Mouse (Mus musculus) limb, embryonic 10.5 days (tissue): ENCODE measurements at regions not wholly inside any gene's neighbourhood (a gene's known extent, or its start where the extent isn't known, plus 50 kb on each side); places are given as distances from the start of the nearest gene placed in this dataset.
A peak's percentile ranks its signal among the peaks of the same experiment; 100 is the strongest.

ENCODE experiments used
- DNase-seq: peaks from one replicate; pipeline ENCODE4 v3.0.0-alpha.2; 2017; ENCODE audit warnings: low spot score
- H3K27ac ChIP-seq: fragments of 300-500 bp; sonication (generic); 2 replicates; pipeline ENCODE4 v1.5.1; 2016; ENCODE audit warnings: mild to moderate bottlenecking
- H3K27me3 ChIP-seq: fragments of 300-500 bp; sonication (generic); 2 replicates; pipeline ENCODE4 v1.6.1; 2016; ENCODE audit warnings: low read depth, mild to moderate bottlenecking; ENCODE audit not compliant: poor library complexity, severe bottlenecking
- H3K36me3 ChIP-seq: fragments of 300-500 bp; sonication (generic); 2 replicates; pipeline ENCODE4 v1.6.1; 2016; ENCODE audit warnings: mild to moderate bottlenecking, moderate library complexity
- H3K4me1 ChIP-seq: fragments of 300-500 bp; sonication (generic); 2 replicates; pipeline ENCODE4 v1.6.1; 2016
- H3K4me3 ChIP-seq: fragments of 300-500 bp; sonication (generic); 2 replicates; pipeline ENCODE4 v1.5.1; 2016; ENCODE audit warnings: mild to moderate bottlenecking, moderate library complexity
- H3K9me3 ChIP-seq: fragments of 300-500 bp; sonication (generic); replicated peaks from 2 replicates; pipeline ENCODE4 v1.6.1; 2016; ENCODE audit warnings: mild to moderate bottlenecking
- WGBS: fragments of 180-500 bp; shearing (Covaris S2); methylation state at CpG from one replicate; pipeline ENCODE4 v1.1.7; 2016; 5-methylcytosine and 5-hydroxymethylcytosine counted together

DNA sequence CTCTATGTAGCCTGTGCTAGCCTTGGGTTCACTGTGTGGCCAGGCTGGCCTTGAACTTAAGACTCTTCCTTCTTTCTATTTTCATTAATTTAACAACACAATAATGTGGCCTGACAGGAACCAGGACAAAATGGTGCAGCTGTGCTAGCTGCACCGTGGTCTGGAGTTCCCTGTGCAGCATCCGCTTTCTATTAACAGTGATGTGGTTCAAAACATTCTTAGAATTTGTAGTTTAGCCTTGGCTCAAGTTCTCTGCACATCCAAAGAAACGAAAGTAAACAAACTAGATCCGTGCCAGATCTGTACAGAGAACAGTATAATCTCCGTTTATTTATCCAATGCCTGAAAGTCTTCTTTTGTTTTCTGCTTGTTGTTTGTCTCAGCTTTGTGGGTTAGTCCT is 88.5 kb downstream of the Irx1 start:
- Histone ChIP-seq H3K27me3 (no peaks in the 10 kb centered on the region), H3K27ac (no peak overlapping the region), H3K4me1 (no peaks in the 10 kb centered on the region), H3K36me3 (no peaks in the 10 kb centered on the region), H3K9me3 (no peaks in the 10 kb centered on the region), H3K4me3 (no peak overlapping the region)
- WGBS, result 81% methylated on average over 5 of the region's 5 CpGs
- DNase-seq, result no peak

DNA sequence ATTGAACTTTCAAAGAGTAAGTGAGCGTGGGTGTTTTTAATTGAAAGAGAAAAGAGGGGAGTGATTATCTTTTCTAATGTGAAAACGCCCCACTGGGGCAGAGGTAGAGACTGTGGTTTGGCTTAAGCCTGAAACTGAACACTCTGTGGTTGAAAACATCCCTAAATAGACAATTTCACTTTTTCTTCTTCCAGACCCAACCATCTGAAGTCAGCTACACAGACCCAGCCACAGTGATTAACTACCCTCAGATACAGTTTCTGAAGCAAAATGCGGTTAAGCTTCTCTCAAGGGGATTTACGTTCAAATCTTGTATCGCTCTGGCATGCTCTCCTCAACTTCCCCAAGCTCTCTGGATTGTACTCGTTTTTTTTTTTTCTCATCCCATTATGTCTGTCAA is 94.8 kb downstream of the Irx1 start:
- no peaks in the 10 kb centered on the region for H3K36me3 ChIP-seq
- WGBS, result 84% methylated on average over 6 of the region's 6 CpGs
- no peaks in the 10 kb centered on the region for H3K9me3 ChIP-seq
- DNase-seq, result no peak
- H3K4me3 ChIP-seq, result no peak overlapping the region
- H3K27me3 ChIP-seq, result no peaks in the 10 kb centered on the region
- no peak overlapping the region for H3K27ac ChIP-seq
- no peaks in the 10 kb centered on the region for H3K4me1 ChIP-seq

DNA sequence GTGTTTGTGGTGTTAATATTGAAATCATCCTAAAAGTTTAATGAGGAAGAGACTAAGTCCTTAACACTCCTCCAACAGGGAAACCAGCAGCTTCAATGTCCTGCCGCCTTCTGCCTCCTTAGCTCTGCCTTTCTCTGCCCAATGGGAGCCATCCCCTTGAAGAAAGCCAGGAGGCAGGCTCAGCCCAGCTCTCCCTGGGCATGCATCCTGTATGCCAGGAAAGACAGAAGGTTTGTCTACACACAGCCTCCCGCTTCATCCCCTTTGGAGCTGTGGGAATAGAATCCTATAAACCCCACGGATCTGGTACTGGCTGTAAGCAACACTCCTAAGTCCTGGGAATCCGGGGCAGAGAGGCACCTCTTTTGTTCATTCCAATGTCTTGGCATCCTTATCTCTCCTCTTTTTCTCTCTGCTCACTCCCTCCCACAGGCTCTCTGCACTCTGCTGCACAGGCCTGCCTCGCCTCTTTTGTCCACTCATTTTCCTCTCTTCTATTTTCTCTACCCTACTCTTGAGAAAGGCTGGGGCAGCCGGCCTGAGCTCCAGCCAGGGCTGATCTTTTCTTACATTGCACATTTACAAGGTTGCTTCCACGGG is 110.0 kb downstream of the Irx1 start:
- 85% methylated on average over 7 of the region's 7 CpGs for WGBS

DNA sequence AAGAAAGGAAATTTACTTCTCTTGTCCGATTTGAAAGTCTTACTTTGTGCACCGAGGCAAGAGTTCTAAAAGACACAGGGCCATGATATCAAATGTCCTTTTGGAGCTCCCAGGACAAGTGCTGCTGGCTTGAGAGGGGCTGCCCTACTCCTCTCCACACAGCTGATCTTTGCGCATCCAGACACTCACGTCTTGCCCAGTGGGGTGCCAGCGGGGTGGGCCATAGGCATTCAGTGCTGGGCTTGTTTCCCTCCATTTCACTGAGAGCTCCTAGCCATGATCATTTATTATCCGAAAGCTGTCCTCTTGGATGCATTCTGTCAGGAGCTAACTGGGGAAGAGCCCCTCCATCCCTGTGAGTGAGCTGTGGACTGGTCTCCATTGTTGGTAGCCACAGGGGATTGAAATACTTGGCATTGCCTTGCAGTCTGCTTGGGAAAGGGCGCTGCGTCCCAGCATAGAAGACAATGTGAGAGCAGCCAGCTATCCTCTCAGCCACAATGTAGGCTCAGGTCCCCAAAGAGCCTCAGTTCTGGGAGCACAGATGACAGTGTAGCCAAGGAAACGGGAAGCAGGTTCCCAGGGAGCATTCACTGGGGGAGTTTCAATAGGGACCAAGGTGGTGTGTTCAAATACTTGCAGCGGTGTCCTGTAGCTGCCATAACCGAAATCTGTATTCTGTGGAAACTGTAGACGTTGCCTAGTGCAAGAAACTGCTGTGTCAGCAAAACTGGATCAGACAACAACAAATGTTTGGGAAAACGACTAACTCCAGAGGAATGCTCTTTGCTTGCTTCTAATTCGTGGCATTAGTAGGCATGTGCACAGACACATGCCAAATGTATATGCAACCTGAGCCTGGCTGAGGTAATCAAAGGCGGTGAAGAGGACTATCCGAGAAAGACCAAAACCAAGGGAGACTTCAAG is 159.2 kb downstream of the Irx1 start:
- Histone ChIP-seq H3K4me3 (no peak overlapping the region), H3K36me3 (no peaks in the 10 kb centered on the region), H3K4me1 (no peaks in the 10 kb centered on the region), H3K27ac (no peak overlapping the region), H3K27me3 (peaks cover 6% of the 10 kb centered on the region; the same call in 1 of the 2 replicates), H3K9me3 (no peaks in the 10 kb centered on the region)
- WGBS, result 83% methylated on average over 16 of the region's 16 CpGs
- DNase-seq, result no peak

More for the DNA sequence above, 110.0 kb downstream of the Irx1 start:
- H3K4me3 ChIP-seq, result no peak overlapping the region
- no peak for DNase-seq
- no peak overlapping the region for H3K27ac ChIP-seq
- no peaks in the 10 kb centered on the region for H3K4me1 ChIP-seq
- H3K36me3 ChIP-seq, result no peaks in the 10 kb centered on the region
- 0 out of 2 replicates have a peak, but pooled peaks cover 3% of the 10 kb centered on the region for H3K27me3 ChIP-seq
- no peaks in the 10 kb centered on the region for H3K9me3 ChIP-seq

DNA sequence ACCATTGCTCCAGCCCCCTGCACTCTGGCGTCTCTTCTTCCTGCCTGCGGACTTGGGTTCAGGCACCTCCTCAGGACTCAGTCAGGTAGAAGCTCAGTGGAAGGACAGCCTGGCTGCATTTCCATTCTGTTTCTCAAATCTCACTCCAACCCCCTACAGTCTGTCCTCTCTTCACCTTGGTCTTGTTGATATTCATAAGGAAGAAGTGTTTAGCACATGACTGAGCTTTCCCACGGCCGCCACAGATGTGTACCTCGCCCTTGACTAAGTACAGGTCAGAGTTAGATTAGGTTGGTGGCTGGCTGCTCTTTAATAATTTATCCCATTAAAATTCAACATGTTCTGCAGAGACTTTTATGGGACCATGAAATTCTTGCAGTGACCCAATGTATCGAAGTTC is 165.2 kb downstream of the Irx1 start:
- Histone ChIP-seq H3K27ac (no peak overlapping the region), H3K4me3 (no peak overlapping the region), H3K9me3 (no peaks in the 10 kb centered on the region), H3K27me3 (no peaks in the 10 kb centered on the region), H3K36me3 (no peaks in the 10 kb centered on the region), H3K4me1 (no peaks in the 10 kb centered on the region)
- DNase-seq, result no peak
- 85% methylated on average over 6 of the region's 6 CpGs for WGBS

DNA sequence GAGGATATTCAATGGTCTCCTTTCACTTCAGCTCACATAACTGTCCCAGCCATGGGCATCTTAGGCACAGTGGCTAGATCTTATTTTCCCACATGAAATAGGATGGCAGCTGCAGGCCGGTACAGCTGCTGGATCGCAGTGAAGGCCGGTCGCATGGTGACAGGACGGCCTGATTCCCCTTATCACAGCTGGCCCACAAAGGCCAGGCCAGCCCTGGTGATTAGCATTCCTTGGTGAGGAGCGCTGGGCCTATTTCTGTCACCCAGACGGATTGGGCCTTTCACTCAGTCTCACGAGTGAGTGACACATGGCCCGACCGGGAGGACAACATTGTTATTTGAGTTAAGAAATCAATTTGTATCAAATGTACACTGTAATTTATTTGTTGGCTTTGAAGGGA is 178.8 kb downstream of the Irx1 start:
- Histone ChIP-seq H3K4me3 (no peak overlapping the region), H3K27ac (no peak overlapping the region), H3K27me3 (peaks cover 15% of the 10 kb centered on the region; the same call in 1 of the 2 replicates), H3K9me3 (no peaks in the 10 kb centered on the region), H3K4me1 (no peaks in the 10 kb centered on the region), H3K36me3 (no peaks in the 10 kb centered on the region)
- 54% methylated on average over 10 of the region's 10 CpGs for WGBS
- DNase-seq, result no peak

DNA sequence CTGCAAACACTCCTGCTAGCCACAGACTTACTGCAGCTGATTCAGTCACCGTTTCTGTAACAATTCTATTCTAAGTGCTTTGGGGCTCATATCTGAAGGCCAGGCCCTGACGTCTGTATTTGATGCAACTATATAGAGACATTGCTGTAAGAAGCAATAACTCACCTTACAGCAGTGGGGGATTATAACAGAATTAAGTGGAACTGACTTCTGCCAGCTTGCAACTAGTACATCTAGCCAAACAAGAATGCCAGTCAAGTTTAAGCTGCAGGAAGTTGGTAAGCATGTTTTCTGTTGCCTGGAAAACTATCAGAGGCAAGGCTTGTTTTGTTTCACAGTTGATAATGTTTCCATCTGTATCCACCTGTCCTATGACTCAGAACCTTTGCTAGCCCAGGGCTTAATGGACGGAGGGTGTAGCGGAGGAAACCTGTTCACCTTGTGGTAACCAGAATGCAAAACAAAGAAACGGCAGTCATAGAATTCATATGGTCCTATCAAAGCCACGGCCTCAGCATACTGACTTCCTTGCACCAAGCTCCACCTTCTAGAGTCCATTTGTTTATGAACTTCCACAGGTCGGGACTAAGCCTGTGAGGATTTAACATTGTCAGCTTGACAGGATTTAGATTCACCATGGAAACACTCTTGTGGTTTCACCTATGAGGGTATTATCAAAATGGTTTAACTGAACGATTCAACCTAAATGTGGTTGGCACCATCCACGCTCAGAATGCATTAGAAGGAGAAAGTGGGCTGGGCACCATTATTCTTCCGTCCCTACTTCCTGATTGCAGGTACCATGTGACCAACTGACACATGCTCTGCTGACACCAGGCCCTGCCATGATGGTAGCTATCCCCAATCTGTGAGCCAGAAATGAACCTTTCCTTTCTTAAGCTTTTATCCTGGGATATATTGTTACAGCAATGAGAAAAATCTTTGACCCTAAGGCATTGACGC is 216.2 kb downstream of the Irx1 start:
- 81% methylated on average over 11 of the region's 11 CpGs for WGBS
- peaks cover 15% of the 10 kb centered on the region for H3K4me1 ChIP-seq
- peaks cover 48% of the 10 kb centered on the region; the same call in 1 of the 2 replicates for H3K27me3 ChIP-seq
- no peak overlapping the region for H3K4me3 ChIP-seq
- no peaks in the 10 kb centered on the region for H3K9me3 ChIP-seq
- no peak overlapping the region for H3K27ac ChIP-seq
- no peaks in the 10 kb centered on the region for H3K36me3 ChIP-seq
- DNase-seq, result no peak

DNA sequence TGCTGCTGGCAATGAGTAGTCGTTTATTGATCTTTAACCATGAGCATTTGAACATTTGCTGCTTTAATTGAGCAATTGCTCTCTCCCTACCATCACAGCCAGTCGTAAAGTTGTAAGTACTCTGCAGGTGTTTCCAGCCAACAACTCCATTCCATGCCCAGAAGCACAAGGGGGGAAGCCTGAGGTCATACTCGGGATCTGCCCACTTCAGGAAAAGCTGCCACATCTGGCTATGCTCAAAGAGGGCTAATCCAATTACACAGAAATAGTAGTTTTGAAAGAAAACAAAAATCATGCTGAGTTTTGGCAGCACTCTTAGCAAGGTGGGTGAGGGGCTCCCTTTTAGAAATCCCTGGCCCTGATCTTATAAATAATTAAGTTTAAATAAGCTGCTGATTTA is 217.0 kb downstream of the Irx1 start:
- DNase-seq, result peak; percentile 44
- no peak overlapping the region for H3K4me3 ChIP-seq
- no peak overlapping the region for H3K27ac ChIP-seq
- H3K36me3 ChIP-seq, result no peaks in the 10 kb centered on the region
- peaks cover 55% of the 10 kb centered on the region; the same call in 1 of the 2 replicates for H3K27me3 ChIP-seq
- H3K9me3 ChIP-seq, result no peaks in the 10 kb centered on the region
- 19% methylated on average over 3 of the region's 3 CpGs for WGBS
- peaks cover 15% of the 10 kb centered on the region for H3K4me1 ChIP-seq

DNA sequence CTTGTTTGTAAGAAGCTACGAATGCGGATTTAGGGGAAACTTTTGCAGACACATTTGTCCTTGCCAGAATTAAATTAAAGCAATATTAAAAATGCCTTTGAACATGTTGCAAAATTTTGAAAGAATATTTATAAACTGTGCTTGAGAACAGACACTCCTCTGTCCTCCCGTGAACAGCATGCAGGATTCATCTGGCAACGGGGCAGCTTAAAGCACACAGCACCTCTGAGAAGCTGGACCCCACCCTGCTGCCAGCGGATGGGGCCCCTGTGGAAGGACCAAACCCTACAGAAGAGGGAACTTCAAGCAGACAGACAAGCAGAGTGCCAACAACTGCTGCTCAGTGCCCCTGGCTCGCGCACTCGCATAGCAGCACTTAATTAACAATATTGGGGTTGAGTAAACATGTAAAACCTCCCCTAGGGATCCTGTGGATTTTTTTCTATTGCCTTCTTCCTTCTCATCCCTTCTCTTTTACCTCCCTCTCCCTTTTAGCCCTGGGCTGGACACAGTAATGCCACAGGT is 226.6 kb downstream of the Irx1 start:
- H3K27me3 ChIP-seq, result peaks cover 79% of the 10 kb centered on the region
- WGBS, result 79% methylated on average over 8 of the region's 8 CpGs

DNA sequence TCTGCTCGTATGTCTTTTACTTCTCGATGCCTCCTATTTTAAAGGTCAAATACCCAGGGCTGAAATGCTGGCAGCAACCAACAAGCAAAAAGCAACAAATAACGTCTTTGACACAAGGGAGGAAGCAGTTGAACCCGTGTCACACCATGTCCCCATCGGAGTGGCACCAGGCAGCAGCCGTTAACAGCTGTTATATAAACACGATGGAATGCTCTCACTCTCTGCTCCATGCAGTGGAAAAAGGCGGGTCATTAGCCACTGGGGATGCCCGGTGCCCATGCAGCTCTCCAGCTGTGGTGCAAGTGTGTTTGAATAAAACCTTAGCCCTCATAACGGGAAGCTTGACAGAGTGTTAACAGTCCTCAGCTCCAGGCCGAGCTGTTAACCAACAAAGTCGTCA is 229.3 kb downstream of the Irx1 start:
- 30% methylated on average over 12 of the region's 12 CpGs for WGBS
- no peaks in the 10 kb centered on the region for H3K36me3 ChIP-seq
- H3K4me1 ChIP-seq, result peaks cover 21% of the 10 kb centered on the region
- H3K9me3 ChIP-seq, result no peaks in the 10 kb centered on the region
- peak; percentile 42 for DNase-seq
- no peak overlapping the region for H3K4me3 ChIP-seq
- no peak overlapping the region for H3K27ac ChIP-seq
- peaks cover 78% of the 10 kb centered on the region for H3K27me3 ChIP-seq

More for the DNA sequence above, 226.6 kb downstream of the Irx1 start:
- Histone ChIP-seq H3K4me3 (no peak overlapping the region), H3K36me3 (no peaks in the 10 kb centered on the region), H3K9me3 (no peaks in the 10 kb centered on the region), H3K4me1 (peaks cover 21% of the 10 kb centered on the region), H3K27ac (no peak overlapping the region)
- no peak for DNase-seq

DNA sequence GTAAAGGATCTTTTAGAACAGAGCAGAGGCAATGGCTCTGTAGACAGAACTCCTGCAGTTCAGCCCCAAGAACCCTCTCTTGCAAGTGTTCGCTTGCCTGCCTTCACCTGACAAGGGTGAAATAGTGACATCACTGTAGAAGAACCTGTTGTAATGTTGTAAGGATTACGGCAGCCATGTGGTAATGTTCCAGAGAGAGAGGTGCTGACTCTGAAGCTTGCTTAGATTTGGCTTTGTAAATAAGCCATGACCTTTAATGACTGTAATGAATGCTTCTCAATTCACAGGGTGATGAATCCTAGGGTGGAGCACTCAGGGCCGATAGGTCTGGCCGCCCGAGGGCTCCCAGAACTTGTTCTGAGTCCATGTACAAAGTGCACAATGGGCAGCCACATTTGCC is 230.2 kb downstream of the Irx1 start:
- Histone ChIP-seq H3K36me3 (no peaks in the 10 kb centered on the region), H3K27ac (no peak overlapping the region), H3K4me1 (peaks cover 21% of the 10 kb centered on the region), H3K4me3 (no peak overlapping the region), H3K9me3 (no peaks in the 10 kb centered on the region), H3K27me3 (peaks cover 72% of the 10 kb centered on the region)
- WGBS, result 79% methylated on average over 5 of the region's 5 CpGs
- no peak for DNase-seq

DNA sequence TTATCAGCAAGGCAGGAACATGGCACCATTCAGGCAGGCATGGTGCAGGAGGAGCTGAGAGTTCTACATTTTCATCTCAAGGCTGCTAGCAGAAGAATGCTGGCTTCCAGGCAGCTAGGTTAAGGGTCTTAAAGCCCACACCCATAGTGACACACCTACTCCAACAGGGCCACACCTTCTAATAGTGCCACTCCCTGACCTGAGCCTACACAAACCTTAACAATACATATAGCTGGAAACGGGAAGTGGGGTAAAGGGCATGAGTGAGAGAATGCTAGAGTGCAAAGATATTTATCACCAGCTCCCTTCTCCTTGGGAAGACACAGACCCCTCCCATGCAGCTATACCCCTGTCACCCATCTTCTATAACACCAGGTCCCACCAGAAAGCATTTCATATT is 230.6 kb downstream of the Irx1 start:
- Histone ChIP-seq H3K36me3 (no peaks in the 10 kb centered on the region), H3K27me3 (peaks cover 69% of the 10 kb centered on the region), H3K27ac (no peak overlapping the region), H3K4me3 (no peak overlapping the region), H3K4me1 (peaks cover 21% of the 10 kb centered on the region), H3K9me3 (no peaks in the 10 kb centered on the region)
- 88% methylated on average over 1 of the region's 1 CpGs for WGBS
- DNase-seq, result no peak
